Mouse (Mus musculus) G1E (cell line): ENCODE measurements at regions not wholly inside any gene's neighbourhood (a gene's known extent, or its start where the extent isn't known, plus 50 kb on each side); places are given as distances from the start of the nearest gene placed in this dataset.

Experiments used
- ATAC-seq: 2 replicates; pipeline ENCODE4 v1.8.0; 2016; ENCODE audit warnings: mild to moderate bottlenecking; ENCODE audit not compliant: insufficient number of reproducible peaks, poor library complexity, low FRiP score, severe bottlenecking; ENCODE audit errors: extremely low read depth
- DNase-seq: peaks from one replicate; pipeline ENCODE4 v3.0.0; 2012; ENCODE audit warnings: low spot score
- H3K27me3 ChIP-seq: 2 replicates; pipeline ENCODE4 v1.6.1; 2012; ENCODE audit warnings: mild to moderate bottlenecking, low read length, inconsistent platforms; ENCODE audit not compliant: insufficient read depth
- H3K36me3 ChIP-seq: replicated peaks from 2 replicates; pipeline ENCODE3; 2012; ENCODE audit warnings: mild to moderate bottlenecking, inconsistent platforms
- H3K4me1 ChIP-seq: 2 replicates; pipeline ENCODE4 v1.6.1; 2012; ENCODE audit warnings: low read depth, low read length, inconsistent platforms, mixed read lengths; ENCODE audit not compliant: insufficient read depth
- H3K4me3 ChIP-seq: 2 replicates; pipeline ENCODE4 v1.5.1; 2012; ENCODE audit warnings: low read depth, mild to moderate bottlenecking, inconsistent platforms, low read length, moderate library complexity, mixed read lengths
- H3K9me3 ChIP-seq: replicated peaks from 2 replicates; pipeline ENCODE4 v1.6.1; 2012; ENCODE audit warnings: inconsistent platforms
- CTCF ChIP-seq: IDR thresholded peaks from 2 replicates; pipeline ENCODE4 v1.5.1; 2012; ENCODE audit warnings: low read depth, low read length, inconsistent platforms, mixed read lengths
- GATA1 ChIP-seq: IDR thresholded peaks from 2 replicates; pipeline ENCODE4 v1.6.1; 2012; ENCODE audit warnings: borderline replicate concordance, low read length, inconsistent platforms, mixed read lengths
- GATA2 ChIP-seq: IDR thresholded peaks from 2 replicates; pipeline ENCODE4 v1.6.1; 2012; ENCODE audit warnings: low read depth, low read length, inconsistent platforms, borderline replicate concordance
- POLR2AphosphoS5 ChIP-seq: IDR thresholded peaks from 2 replicates; pipeline ENCODE4 v1.6.1; 2012; ENCODE audit warnings: low read depth, low read length, inconsistent platforms; ENCODE audit not compliant: insufficient replicate concordance
- TAL1 ChIP-seq: conservative IDR thresholded peaks from 2 replicates; pipeline ENCODE4 v1.6.1; 2012; ENCODE audit warnings: low read depth, low read length, inconsistent platforms, mixed read lengths

- ATAC-seq (no peak), DNase-seq (no peak)
- Histone ChIP-seq H3K4me1 (no peaks in the 10 kb centered on the region), H3K4me3 (no peak overlapping the region), H3K36me3 (no peaks in the 10 kb centered on the region), H3K27me3 (no peaks in the 10 kb centered on the region), H3K9me3 (peaks cover 43% of the 10 kb centered on the region)
- no peak for TF ChIP-seq TAL1
Observed at GRCm38 (mm10) chr2:160044591-160044990, 289.4 kb downstream of the Gm826 start.

GRCm38 (mm10) chr2:160044184-160044583 lies 289.8 kb downstream of the Gm826 start:
- no peak for DNase-seq
- no peaks in the 10 kb centered on the region for H3K4me1 ChIP-seq
- ATAC-seq = no peak
- no peak overlapping the region for H3K4me3 ChIP-seq
- H3K36me3 ChIP-seq = no peaks in the 10 kb centered on the region
- TF ChIP-seq TAL1 (no peak), POLR2AphosphoS5 (no peak)
- H3K9me3 ChIP-seq = peaks cover 40% of the 10 kb centered on the region
- H3K27me3 ChIP-seq = no peaks in the 10 kb centered on the region

GRCm38 (mm10) chr2:160029432-160029831 lies 304.5 kb downstream of the Gm826 start:
- TF ChIP-seq POLR2AphosphoS5 (no peak), GATA1 (no peak), TAL1 (no peak)

GRCm38 (mm10) chr2:160028459-160028858 lies 305.5 kb downstream of the Gm826 start:
- H3K27me3 ChIP-seq = no peaks in the 10 kb centered on the region
- TF ChIP-seq GATA1 (no peak), TAL1 (no peak), POLR2AphosphoS5 (no peak), GATA2 (no peak), CTCF (no peak)
- peaks cover 43% of the 10 kb centered on the region for H3K9me3 ChIP-seq
- no peak overlapping the region for H3K4me3 ChIP-seq
- H3K4me1 ChIP-seq = no peaks in the 10 kb centered on the region
- DNase-seq (no peak), ATAC-seq (no peak)
- no peaks in the 10 kb centered on the region for H3K36me3 ChIP-seq

More at GRCm38 (mm10) chr2:160029432-160029831, 304.5 kb downstream of the Gm826 start:
- DNase-seq = no peak
- H3K27me3 ChIP-seq = no peaks in the 10 kb centered on the region
- no peaks in the 10 kb centered on the region for H3K4me1 ChIP-seq
- H3K9me3 ChIP-seq = peaks cover 48% of the 10 kb centered on the region
- H3K4me3 ChIP-seq = no peak overlapping the region
- no peak for ATAC-seq
- H3K36me3 ChIP-seq = no peaks in the 10 kb centered on the region

GRCm38 (mm10) chr2:160025911-160026310 lies 308.1 kb downstream of the Gm826 start:
- Histone ChIP-seq H3K4me3 (no peak overlapping the region), H3K9me3 (peaks cover 38% of the 10 kb centered on the region), H3K36me3 (no peaks in the 10 kb centered on the region), H3K4me1 (no peaks in the 10 kb centered on the region), H3K27me3 (no peaks in the 10 kb centered on the region)
- no peak for ATAC-seq
- no peak for DNase-seq
- no peak for TF ChIP-seq POLR2AphosphoS5
- TF ChIP-seq CTCF = no peak
- no peak for TF ChIP-seq GATA2
- TF ChIP-seq TAL1 = no peak
- TF ChIP-seq GATA1 = no peak

GRCm38 (mm10) chr2:160021541-160021940 lies 312.4 kb downstream of the Gm826 start:
- TF ChIP-seq TAL1 (no peak), GATA2 (no peak), POLR2AphosphoS5 (no peak), CTCF (no peak), GATA1 (no peak)
- Histone ChIP-seq H3K27me3 (no peaks in the 10 kb centered on the region), H3K4me3 (no peak overlapping the region), H3K9me3 (peaks cover 40% of the 10 kb centered on the region), H3K36me3 (no peaks in the 10 kb centered on the region), H3K4me1 (no peaks in the 10 kb centered on the region)
- ATAC-seq (no peak), DNase-seq (no peak)

- peaks cover 42% of the 10 kb centered on the region for H3K9me3 ChIP-seq
- TF ChIP-seq GATA1 = no peak
- TF ChIP-seq CTCF = no peak
- TF ChIP-seq POLR2AphosphoS5 = no peak
- TF ChIP-seq GATA2 = no peak
- no peak for TF ChIP-seq TAL1
- no peak overlapping the region for H3K4me3 ChIP-seq
- no peaks in the 10 kb centered on the region for H3K27me3 ChIP-seq
- DNase-seq = no peak
- no peaks in the 10 kb centered on the region for H3K4me1 ChIP-seq
- no peak for ATAC-seq
- H3K36me3 ChIP-seq = no peaks in the 10 kb centered on the region
Observed at GRCm38 (mm10) chr2:160020876-160021275, 313.1 kb downstream of the Gm826 start.
